Mouse (Mus musculus): Measurements from ENCODE around the gene Gm11084.

DNA sequence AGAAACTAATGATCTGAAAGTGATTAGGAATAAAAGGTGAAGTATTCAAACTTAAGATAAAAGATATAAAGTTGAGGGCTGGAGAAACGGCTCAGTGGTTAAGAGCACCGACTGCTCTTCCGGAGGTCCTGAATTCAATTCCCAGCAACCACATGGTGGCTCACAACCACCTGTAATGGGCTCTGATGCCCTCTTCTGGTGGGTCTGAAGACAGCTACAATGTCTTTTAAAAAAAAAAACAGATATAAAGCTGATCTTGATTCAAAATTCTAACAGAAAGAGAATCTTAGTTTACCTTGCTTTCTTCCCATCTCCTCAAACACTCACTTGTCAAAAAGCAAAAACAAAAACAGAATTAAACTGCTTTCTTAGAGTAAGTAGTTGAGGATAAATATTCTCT is 30.1 kb downstream of the Gm11084 start:
- no peak for TF ChIP-seq POLR2A (IDR thresholded peaks at IDR 0.05; ENCODE audit: extremely low read depth, insufficient read depth, low read length)
- TF ChIP-seq CTCF (IDR thresholded peaks at IDR 0.05; ENCODE audit: extremely low read depth, insufficient read depth, low read length), result no peak
